In genomic region chr5:137966492-137966891, GRCm38 (mm10) we compare ENCODE assay signal across 12 mouse cellular contexts. TPM values are rescaled to one million over a fixed set of nuclear protein-coding genes. Genes with fewer than 3 reads are reported as not detected.
DNase-seq lines count a peak whose midpoint lies in the region; ATAC-seq lines count a peak whose summit lies in the region.
"Had no signal": no experiment of that assay in that cellular context is flagged by ENCODE, and none has a peak within 500 bp of the region (broad histone marks: within the 10 kb centered on the region; RNA-seq: fewer than 3 reads in every experiment).

No protein-coding gene starts in this region.

- peak; percentile 31; the same call in 1 of the 2 replicates for ATAC-seq in frontal cortex, adult (ENCODE audit: low TSS enrichment)
- ATAC-seq in megakaryocyte-erythroid progenitor cell, adult 5-6 weeks (replicated peaks; ENCODE audit: low FRiP score, low TSS enrichment, poor library complexity, severe bottlenecking): no peak

- no peak for DNase-seq in frontal cortex, postnatal 25 days (ENCODE audit: low spot score in 2 of 2)
- DNase-seq in right cerebral cortex, postnatal 36 days (ENCODE audit: low spot score in 2 of 2): peak; percentile 1 to 6
- no peak for DNase-seq in right cerebral cortex, postnatal 4 days
- peak; percentile 6 to 16 for DNase-seq in layer of hippocampus, postnatal 10 days (ENCODE audit: low spot score in 2 of 2)
- DNase-seq in kidney, postnatal 36 days: no peak
- DNase-seq in T-cell, adult 2 months (ENCODE audit: low spot score): no peak
- DNase-seq: heart, adult 18-20 months; heart, postnatal 36 days; kidney, adult 18-20 months; lung, embryonic 14.5 days had no signal

RNA-seq across cellular contexts. Expression of gene Gjc3, which starts 3.6 kb away (rescaled TPM):
- total RNA-seq in layer of hippocampus, postnatal 10 days (2021): 1 to 10 TPM; 5.7 to 6.1 TPM
- total RNA-seq in megakaryocyte-erythroid progenitor cell, adult 5-6 weeks (2014; fragmentation: Nextera tagmentation): not detected in 2 replicates
- not detected in 2 replicates for total RNA-seq in megakaryocyte-erythroid progenitor cell, adult 5-6 weeks (2017)

RNA-seq across cellular contexts. Expression of gene Azgp1, which starts 14.8 kb away (rescaled TPM):
- total RNA-seq in layer of hippocampus, postnatal 10 days (2021): not detected
- total RNA-seq in megakaryocyte-erythroid progenitor cell, adult 5-6 weeks (2014; fragmentation: Nextera tagmentation): not detected in 2 replicates
- not detected in 2 replicates for total RNA-seq in megakaryocyte-erythroid progenitor cell, adult 5-6 weeks (2017)
- total RNA-seq: heart, adult 18-20 months; heart, postnatal 36 days had no signal

RNA-seq across cellular contexts. Expression of gene Cyp3a13, which starts 45.1 kb away (rescaled TPM):
- not detected for total RNA-seq in layer of hippocampus, postnatal 10 days (2021)
- not detected in 2 replicates for total RNA-seq in megakaryocyte-erythroid progenitor cell, adult 5-6 weeks (2014; fragmentation: Nextera tagmentation)
- total RNA-seq in megakaryocyte-erythroid progenitor cell, adult 5-6 weeks (2017): not detected in 2 replicates

RNA-seq across cellular contexts. Expression of gene Smok3a, which starts 54.6 kb away (rescaled TPM):
- total RNA-seq in layer of hippocampus, postnatal 10 days (2021): not detected
- not detected in 2 replicates for total RNA-seq in megakaryocyte-erythroid progenitor cell, adult 5-6 weeks (2014; fragmentation: Nextera tagmentation)
- total RNA-seq in megakaryocyte-erythroid progenitor cell, adult 5-6 weeks (2017): not detected in 2 replicates
- total RNA-seq: heart, adult 18-20 months; heart, postnatal 36 days had no signal

RNA-seq across cellular contexts. Expression of gene Smok3b, which starts 54.7 kb away (rescaled TPM):
- not detected for total RNA-seq in layer of hippocampus, postnatal 10 days (2021)
- not detected in 2 replicates for total RNA-seq in megakaryocyte-erythroid progenitor cell, adult 5-6 weeks (2014; fragmentation: Nextera tagmentation)
- total RNA-seq in megakaryocyte-erythroid progenitor cell, adult 5-6 weeks (2017): not detected in 2 replicates
- total RNA-seq: heart, adult 18-20 months; heart, postnatal 36 days had no signal

Comparison
In these comparisons a context has a peak if more than half of its experiments do, and no peak if none do; other contexts are left out.
1. DNase-seq: peak in right cerebral cortex, postnatal 36 days (2 of 2) and layer of hippocampus, postnatal 10 days (2 of 2); none in frontal cortex, postnatal 25 days (0 of 2), right cerebral cortex, postnatal 4 days (single experiment), kidney, postnatal 36 days (0 of 2) and T-cell, adult 2 months (single experiment).
2. RNA of gene Gjc3, which starts 3.6 kb away (total RNA-seq): 5.7 to 6.1 TPM in layer of hippocampus, postnatal 10 days; not detected in megakaryocyte-erythroid progenitor cell, adult 5-6 weeks; every median in the first group is over 4 times any median in the second.